Mouse (Mus musculus): ENCODE measurements around the gene Gabbr1. TPM values are rescaled to one million over a fixed set of nuclear protein-coding genes. Genes with fewer than 3 reads are reported as not detected.

Gene Gabbr1
- polyA plus RNA-seq, 1 experiment from 2014 or later, result 6.2 TPM

DNA sequence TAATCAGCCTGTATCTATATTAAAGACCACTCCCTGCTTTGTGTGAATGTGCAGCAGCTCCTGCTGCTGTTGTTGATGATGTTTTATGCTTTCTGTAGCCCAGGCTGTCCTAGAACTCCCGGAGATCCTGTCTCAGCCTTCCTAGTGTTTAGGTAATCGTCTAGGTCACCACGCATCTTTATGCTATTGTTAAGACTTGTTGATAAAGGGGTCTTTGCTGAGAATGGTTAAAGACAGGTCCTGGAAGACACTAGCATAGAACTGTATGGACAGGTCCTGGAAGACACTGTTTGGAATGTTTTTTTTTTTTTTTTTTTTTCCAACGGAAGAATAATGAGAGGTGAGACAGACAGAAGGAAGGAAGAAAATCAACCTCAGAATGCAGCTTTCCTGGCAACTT, 42.4 kb upstream of the Gabbr1 start:
- TF ChIP-seq CTCF (IDR thresholded peaks at IDR 0.05) (no peak), EP300 (IDR thresholded peaks at IDR 0.05) (no peak)
- no peaks in the 10 kb centered on the region for H3K27me3 ChIP-seq (replicated peaks; ENCODE audit: insufficient read depth, low read length)
- peaks cover 6% of the 10 kb centered on the region for H3K4me1 ChIP-seq (ENCODE audit: insufficient read depth, low read depth, low read length)
- H3K4me3 ChIP-seq (ENCODE audit: low read depth, low read length), result peak overlapping the region; percentile 65
- no peak for DNase-seq (ENCODE audit: low spot score)
- H3K4me2 ChIP-seq (replicated peaks; ENCODE audit: low read depth, low read length), result peak overlapping the region; percentile 93
- H3K27ac ChIP-seq (ENCODE audit: low read length), result 0 out of 2 replicates have a peak overlapping the region, but pooled peaks have one; percentile 90
- H3K9me3 ChIP-seq (ENCODE audit: low read length), result no peaks in the 10 kb centered on the region
- ATAC-seq, result no peak
- H3K36me3 ChIP-seq (ENCODE audit: insufficient read depth, low read length), result peaks cover 6% of the 10 kb centered on the region; the same call in 1 of the 2 replicates
- peak overlapping the region; percentile 82 for H3K9ac ChIP-seq (replicated peaks; ENCODE audit: low read depth)
- 19% methylated on average over 4 of the region's 4 CpGs for WGBS

- no peak overlapping the region for H3K27ac ChIP-seq (ENCODE audit: low read length)
- ATAC-seq, result no peak
- peaks cover 6% of the 10 kb centered on the region for H3K4me1 ChIP-seq (ENCODE audit: insufficient read depth, low read depth, low read length)
Measured at GRCm38 (mm10) chr17:37008161-37008560, 37.6 kb upstream of the Gabbr1 start.

GRCm38 (mm10) chr17:37009460-37010042, 36.2 kb upstream of the Gabbr1 start:
- ATAC-seq, result no peak
- Histone ChIP-seq H3K27ac (ENCODE audit: low read length) (no peak overlapping the region), H3K27me3 (replicated peaks; ENCODE audit: insufficient read depth, low read length) (no peaks in the 10 kb centered on the region), H3K9me3 (ENCODE audit: low read length) (no peaks in the 10 kb centered on the region), H3K9ac (replicated peaks; ENCODE audit: low read depth) (no peak overlapping the region), H3K4me3 (ENCODE audit: low read depth, low read length) (no peak overlapping the region), H3K36me3 (ENCODE audit: insufficient read depth, low read length) (peaks cover 10% of the 10 kb centered on the region; the same call in 1 of the 2 replicates), H3K4me1 (ENCODE audit: insufficient read depth, low read depth, low read length) (0 out of 2 replicates have a peak, but pooled peaks cover 3% of the 10 kb centered on the region), H3K4me2 (replicated peaks; ENCODE audit: low read depth, low read length) (no peak overlapping the region)
- TF ChIP-seq CTCF (IDR thresholded peaks at IDR 0.05) (no peak), EP300 (IDR thresholded peaks at IDR 0.05) (no peak)
- DNase-seq (ENCODE audit: low spot score), result no peak
- WGBS, result 87% methylated on average over 17 of the region's 17 CpGs

More at GRCm38 (mm10) chr17:37008161-37008560, 37.6 kb upstream of the Gabbr1 start:
- H3K36me3 ChIP-seq (ENCODE audit: insufficient read depth, low read length), result peaks cover 10% of the 10 kb centered on the region; the same call in 1 of the 2 replicates
- TF ChIP-seq CTCF (IDR thresholded peaks at IDR 0.05) (no peak), EP300 (IDR thresholded peaks at IDR 0.05) (no peak)
- 90% methylated on average over 6 of the region's 6 CpGs for WGBS
- H3K27me3 ChIP-seq (replicated peaks; ENCODE audit: insufficient read depth, low read length), result no peaks in the 10 kb centered on the region
- no peak for DNase-seq (ENCODE audit: low spot score)
- H3K9ac ChIP-seq (replicated peaks; ENCODE audit: low read depth), result no peak overlapping the region
- no peaks in the 10 kb centered on the region for H3K9me3 ChIP-seq (ENCODE audit: low read length)
- H3K4me3 ChIP-seq (ENCODE audit: low read depth, low read length), result no peak overlapping the region
- no peak overlapping the region for H3K4me2 ChIP-seq (replicated peaks; ENCODE audit: low read depth, low read length)

- H3K4me3 ChIP-seq (ENCODE audit: low read depth, low read length), result no peak overlapping the region
- H3K27me3 ChIP-seq (replicated peaks; ENCODE audit: insufficient read depth, low read length), result no peaks in the 10 kb centered on the region
- peaks cover 10% of the 10 kb centered on the region; the same call in 1 of the 2 replicates for H3K36me3 ChIP-seq (ENCODE audit: insufficient read depth, low read length)
- H3K4me2 ChIP-seq (replicated peaks; ENCODE audit: low read depth, low read length), result no peak overlapping the region
- no peak for DNase-seq (ENCODE audit: low spot score)
- no peak overlapping the region for H3K9ac ChIP-seq (replicated peaks; ENCODE audit: low read depth)
- TF ChIP-seq EP300 (IDR thresholded peaks at IDR 0.05) (no peak), CTCF (IDR thresholded peaks at IDR 0.05) (no peak)
- H3K4me1 ChIP-seq (ENCODE audit: insufficient read depth, low read depth, low read length), result 0 out of 2 replicates have a peak, but pooled peaks cover 3% of the 10 kb centered on the region
- H3K9me3 ChIP-seq (ENCODE audit: low read length), result no peaks in the 10 kb centered on the region
- WGBS, result 56% methylated on average over 3 of the region's 3 CpGs
- no peak for ATAC-seq
- H3K27ac ChIP-seq (ENCODE audit: low read length), result no peak overlapping the region
Measured at GRCm38 (mm10) chr17:37011719-37012118, 34.0 kb upstream of the Gabbr1 start.

DNA sequence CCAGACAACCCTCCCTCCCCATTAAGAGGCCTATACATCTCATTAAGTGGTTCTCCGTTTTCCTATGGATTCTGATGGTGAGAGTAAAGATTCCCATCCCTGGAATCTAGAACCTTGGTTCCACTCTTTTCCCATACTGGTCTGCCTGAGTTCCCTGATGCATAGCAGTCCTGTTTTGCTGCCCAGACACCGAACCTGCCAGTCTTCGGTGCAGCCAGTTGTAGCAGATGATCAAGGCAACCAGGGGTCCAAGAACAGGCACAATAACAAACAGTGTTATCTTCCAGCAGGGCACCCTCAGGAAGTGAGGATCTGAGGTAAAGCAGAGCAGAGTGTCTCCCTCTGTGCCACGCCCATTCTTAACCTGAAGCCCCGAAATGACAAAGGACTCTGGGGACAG, 33.6 kb upstream of the Gabbr1 start:
- Histone ChIP-seq H3K4me3 (ENCODE audit: low read depth, low read length) (no peak overlapping the region), H3K4me2 (replicated peaks; ENCODE audit: low read depth, low read length) (no peak overlapping the region), H3K9me3 (ENCODE audit: low read length) (no peaks in the 10 kb centered on the region), H3K9ac (replicated peaks; ENCODE audit: low read depth) (no peak overlapping the region), H3K27ac (ENCODE audit: low read length) (no peak overlapping the region), H3K27me3 (replicated peaks; ENCODE audit: insufficient read depth, low read length) (no peaks in the 10 kb centered on the region), H3K4me1 (ENCODE audit: insufficient read depth, low read depth, low read length) (0 out of 2 replicates have a peak, but pooled peaks cover 3% of the 10 kb centered on the region), H3K36me3 (ENCODE audit: insufficient read depth, low read length) (peaks cover 10% of the 10 kb centered on the region; the same call in 1 of the 2 replicates)
- DNase-seq (ENCODE audit: low spot score) (no peak), ATAC-seq (no peak)
- WGBS, result 63% methylated on average over 5 of the region's 5 CpGs
- no peak for TF ChIP-seq EP300 (IDR thresholded peaks at IDR 0.05)
- no peak for TF ChIP-seq CTCF (IDR thresholded peaks at IDR 0.05)

DNA sequence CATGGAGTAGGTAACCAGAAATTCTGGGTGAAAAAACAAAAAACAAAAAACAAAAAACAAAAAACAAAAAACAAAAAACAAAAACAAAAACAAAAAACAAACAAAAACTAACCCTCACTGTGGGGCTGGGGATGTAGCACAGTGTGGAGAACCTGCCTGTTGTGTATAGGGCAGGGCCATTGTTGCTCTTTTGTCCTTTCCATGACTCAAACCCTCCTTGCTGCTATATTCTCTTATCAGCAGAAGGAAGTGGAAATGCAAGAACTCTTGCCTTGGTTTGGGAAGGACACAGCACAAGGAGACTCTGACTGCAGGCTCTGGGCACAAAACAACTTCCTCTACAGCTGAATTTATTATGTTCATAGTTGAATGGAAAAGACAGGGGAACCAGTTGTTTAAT, 29.4 kb upstream of the Gabbr1 start:
- H3K36me3 ChIP-seq (ENCODE audit: insufficient read depth, low read length), result no peaks in the 10 kb centered on the region
- H3K27ac ChIP-seq (ENCODE audit: low read length), result no peak overlapping the region
- no peaks in the 10 kb centered on the region for H3K9me3 ChIP-seq (ENCODE audit: low read length)
- no peak overlapping the region for H3K4me3 ChIP-seq (ENCODE audit: low read depth, low read length)
- H3K27me3 ChIP-seq (replicated peaks; ENCODE audit: insufficient read depth, low read length), result no peaks in the 10 kb centered on the region
- H3K9ac ChIP-seq (replicated peaks; ENCODE audit: low read depth), result no peak overlapping the region
- TF ChIP-seq EP300 (IDR thresholded peaks at IDR 0.05) (no peak), CTCF (IDR thresholded peaks at IDR 0.05) (no peak)
- no peak overlapping the region for H3K4me2 ChIP-seq (replicated peaks; ENCODE audit: low read depth, low read length)
- DNase-seq (ENCODE audit: low spot score) (no peak), ATAC-seq (no peak)
- H3K4me1 ChIP-seq (ENCODE audit: insufficient read depth, low read depth, low read length), result 0 out of 2 replicates have a peak, but pooled peaks cover 3% of the 10 kb centered on the region
